Mouse (Mus musculus): Measurements from ENCODE around the gene Vps33a. TPM values are rescaled to one million over a fixed set of nuclear protein-coding genes. Genes with fewer than 3 reads are reported as not detected.
"Not testable (repeated sequence)": the region's sequence is repeated elsewhere in the genome, so short reads cannot be mapped to it uniquely, and the experiment has no call there.

Vps33a gene
- polyA plus RNA-seq, 1 experiment from 2014 or later = 27.8 TPM

- peak; percentile 93 for ATAC-seq (ENCODE audit: insufficient number of reproducible peaks, low FRiP score, low TSS enrichment, low read depth)
- peaks cover 22% of the 10 kb centered on the region for H3K36me3 ChIP-seq
- no peak overlapping the region for H3K9ac ChIP-seq
- H3K9me3 ChIP-seq (replicated peaks) = no peaks in the 10 kb centered on the region
- H3K27me3 ChIP-seq = no peaks in the 10 kb centered on the region
- H3K4me2 ChIP-seq (replicated peaks) = peak overlapping the region; percentile 94
- H3K27ac ChIP-seq (replicated peaks) = no peak overlapping the region
- H3K4me3 ChIP-seq (replicated peaks) = peak overlapping the region; percentile 95
- under 1% methylated on average over 20 of the region's 27 CpGs for WGBS
- H3K4me1 ChIP-seq = peaks cover 24% of the 10 kb centered on the region
Observed at GRCm38 (mm10) chr5:123524393-123524750, 48.5 kb downstream of the Vps33a start.

- peaks cover 24% of the 10 kb centered on the region for H3K4me1 ChIP-seq
- H3K9ac ChIP-seq = peak within 1 kb of the TSS; percentile 72
- no peaks in the 10 kb centered on the region for H3K27me3 ChIP-seq
- peak within 1 kb of the TSS; percentile 94 for H3K4me2 ChIP-seq (replicated peaks)
- H3K9me3 ChIP-seq (replicated peaks) = no peaks in the 10 kb centered on the region
- peaks cover 20% of the 10 kb centered on the region for H3K36me3 ChIP-seq
- peak within 1 kb of the TSS; percentile 95 for H3K4me3 ChIP-seq (replicated peaks)
- WGBS = under 1% methylated on average over 81 of the region's 82 CpGs
- peak within 1 kb of the TSS; percentile 78 for H3K27ac ChIP-seq (replicated peaks)
- peak; percentile 98 for ATAC-seq (ENCODE audit: insufficient number of reproducible peaks, low FRiP score, low TSS enrichment, low read depth)
Observed at GRCm38 (mm10) chr5:123523692-123524392, 49.0 kb downstream of the Vps33a start, which contains the start of gene Diablo. Diablo (minus strand) TSS chr5:123524176.

- Histone ChIP-seq H3K36me3 (peaks cover 29% of the 10 kb centered on the region), H3K4me2 (replicated peaks) (no peak overlapping the region), H3K4me3 (replicated peaks) (no peak overlapping the region), H3K9ac (no peak overlapping the region), H3K27me3 (no peaks in the 10 kb centered on the region), H3K9me3 (replicated peaks) (no peaks in the 10 kb centered on the region), H3K4me1 (peaks cover 24% of the 10 kb centered on the region), H3K27ac (replicated peaks) (no peak overlapping the region)
- 83% methylated on average over 1 of the region's 1 CpGs for WGBS
- ATAC-seq (ENCODE audit: insufficient number of reproducible peaks, low FRiP score, low TSS enrichment, low read depth) = no peak
Observed at GRCm38 (mm10) chr5:123522166-123522565, 50.7 kb downstream of the Vps33a start.

GRCm38 (mm10) chr5:123521621-123522020, 51.2 kb downstream of the Vps33a start:
- 76% methylated on average over 1 of the region's 1 CpGs for whole genome bisulfite sequencing
- H3K4me2 ChIP-seq (replicated peaks) = no peak overlapping the region
- H3K36me3 ChIP-seq = peaks cover 32% of the 10 kb centered on the region
- H3K9ac ChIP-seq = no peak overlapping the region
- no peaks in the 10 kb centered on the region for H3K27me3 ChIP-seq
- H3K4me1 ChIP-seq = peaks cover 24% of the 10 kb centered on the region
- H3K27ac ChIP-seq (replicated peaks) = no peak overlapping the region
- no peaks in the 10 kb centered on the region for H3K9me3 ChIP-seq (replicated peaks)
- ATAC-seq (ENCODE audit: insufficient number of reproducible peaks, low FRiP score, low TSS enrichment, low read depth) = no peak
- H3K4me3 ChIP-seq (replicated peaks) = no peak overlapping the region

GRCm38 (mm10) chr5:123520666-123521065, 52.2 kb downstream of the Vps33a start:
- ATAC-seq (ENCODE audit: insufficient number of reproducible peaks, low FRiP score, low TSS enrichment, low read depth) = no peak
- Histone ChIP-seq H3K9me3 (replicated peaks) (no peaks in the 10 kb centered on the region), H3K36me3 (peaks cover 33% of the 10 kb centered on the region), H3K4me1 (peaks cover 24% of the 10 kb centered on the region), H3K9ac (no peak overlapping the region), H3K4me2 (replicated peaks) (no peak overlapping the region), H3K27ac (replicated peaks) (no peak overlapping the region), H3K27me3 (no peaks in the 10 kb centered on the region), H3K4me3 (replicated peaks) (no peak overlapping the region)
- WGBS = 70% methylated on average over 9 of the region's 9 CpGs

- no peak overlapping the region for H3K4me2 ChIP-seq (replicated peaks)
- H3K9ac ChIP-seq = no peak overlapping the region
- no peak overlapping the region for H3K4me3 ChIP-seq (replicated peaks)
- ATAC-seq (ENCODE audit: insufficient number of reproducible peaks, low FRiP score, low TSS enrichment, low read depth) = no peak
- H3K27ac ChIP-seq (replicated peaks) = no peak overlapping the region
- no peaks in the 10 kb centered on the region for H3K4me1 ChIP-seq
- no peaks in the 10 kb centered on the region for H3K27me3 ChIP-seq
- WGBS = 84% methylated on average over 5 of the region's 5 CpGs
- H3K9me3 ChIP-seq (replicated peaks) = no peaks in the 10 kb centered on the region
- H3K36me3 ChIP-seq = peaks cover 61% of the 10 kb centered on the region
Observed at GRCm38 (mm10) chr5:123514871-123515270, 58.0 kb downstream of the Vps33a start.

- Histone ChIP-seq H3K9me3 (replicated peaks) (no peaks in the 10 kb centered on the region), H3K27ac (replicated peaks) (no peak overlapping the region), H3K4me2 (replicated peaks) (no peak overlapping the region), H3K27me3 (peaks cover 12% of the 10 kb centered on the region), H3K4me1 (peaks cover 13% of the 10 kb centered on the region), H3K36me3 (peaks cover 37% of the 10 kb centered on the region), H3K9ac (no peak overlapping the region), H3K4me3 (replicated peaks) (no peak overlapping the region)
- 66% methylated on average over 3 of the region's 3 CpGs for WGBS
- no peak for ATAC-seq (ENCODE audit: insufficient number of reproducible peaks, low FRiP score, low TSS enrichment, low read depth)
Observed at GRCm38 (mm10) chr5:123512102-123512501, 60.7 kb downstream of the Vps33a start.

GRCm38 (mm10) chr5:123511426-123511825, 61.4 kb downstream of the Vps33a start:
- H3K4me2 ChIP-seq (replicated peaks); H3K27ac ChIP-seq (replicated peaks); H3K9me3 ChIP-seq (replicated peaks); ATAC-seq (ENCODE audit: insufficient number of reproducible peaks, low FRiP score, low TSS enrichment, low read depth); H3K9ac ChIP-seq; H3K4me3 ChIP-seq (replicated peaks): not testable (repeated sequence)
- Histone ChIP-seq H3K27me3 (peaks cover 13% of the 10 kb centered on the region), H3K36me3 (peaks cover 33% of the 10 kb centered on the region), H3K4me1 (peaks cover 13% of the 10 kb centered on the region)
- 73% methylated on average over 3 of the region's 3 CpGs for WGBS

GRCm38 (mm10) chr5:123510160-123510559, 62.7 kb downstream of the Vps33a start, which contains the start of gene B3gnt4:
B3gnt4 (plus strand) TSS chr5:123510460.
- Histone ChIP-seq H3K9me3 (replicated peaks) (no peaks in the 10 kb centered on the region), H3K4me3 (replicated peaks) (no peak within 1 kb of the TSS), H3K36me3 (peaks cover 24% of the 10 kb centered on the region; the same call in 1 of the 2 replicates), H3K4me2 (replicated peaks) (no peak within 1 kb of the TSS), H3K9ac (no peak within 1 kb of the TSS), H3K4me1 (peaks cover 13% of the 10 kb centered on the region), H3K27ac (replicated peaks) (no peak within 1 kb of the TSS), H3K27me3 (peaks cover 13% of the 10 kb centered on the region)
- WGBS = 85% methylated on average over 5 of the region's 5 CpGs
- ATAC-seq (ENCODE audit: insufficient number of reproducible peaks, low FRiP score, low TSS enrichment, low read depth) = no peak

GRCm38 (mm10) chr5:123508921-123509320, 63.9 kb downstream of the Vps33a start:
- Histone ChIP-seq H3K4me2 (replicated peaks) (peak overlapping the region; percentile 90), H3K27me3 (peaks cover 13% of the 10 kb centered on the region), H3K9ac (peak overlapping the region; percentile 31), H3K4me3 (replicated peaks) (peak overlapping the region; percentile 65), H3K9me3 (replicated peaks) (no peaks in the 10 kb centered on the region), H3K4me1 (peaks cover 13% of the 10 kb centered on the region), H3K27ac (replicated peaks) (no peak overlapping the region), H3K36me3 (peaks cover 19% of the 10 kb centered on the region; the same call in 1 of the 2 replicates)
- ATAC-seq (ENCODE audit: insufficient number of reproducible peaks, low FRiP score, low TSS enrichment, low read depth) = no peak
- 2% methylated on average over 12 of the region's 12 CpGs for WGBS

- peaks cover 13% of the 10 kb centered on the region for H3K4me1 ChIP-seq
- under 1% methylated on average over 58 of the region's 59 CpGs for WGBS
Observed at GRCm38 (mm10) chr5:123507936-123508723, 64.7 kb downstream of the Vps33a start.

More at GRCm38 (mm10) chr5:123507936-123508723, 64.7 kb downstream of the Vps33a start:
- peak overlapping the region; percentile 31 for H3K9ac ChIP-seq
- no peaks in the 10 kb centered on the region for H3K9me3 ChIP-seq (replicated peaks)
- no peak overlapping the region for H3K27ac ChIP-seq (replicated peaks)
- peak overlapping the region; percentile 90 for H3K4me2 ChIP-seq (replicated peaks)
- peaks cover 14% of the 10 kb centered on the region; the same call in 1 of the 2 replicates for H3K36me3 ChIP-seq
- peak overlapping the region; percentile 65 for H3K4me3 ChIP-seq (replicated peaks)
- ATAC-seq (ENCODE audit: insufficient number of reproducible peaks, low FRiP score, low TSS enrichment, low read depth) = peak; percentile 86
- H3K27me3 ChIP-seq = peaks cover 13% of the 10 kb centered on the region
